In the genomic region with DNA sequence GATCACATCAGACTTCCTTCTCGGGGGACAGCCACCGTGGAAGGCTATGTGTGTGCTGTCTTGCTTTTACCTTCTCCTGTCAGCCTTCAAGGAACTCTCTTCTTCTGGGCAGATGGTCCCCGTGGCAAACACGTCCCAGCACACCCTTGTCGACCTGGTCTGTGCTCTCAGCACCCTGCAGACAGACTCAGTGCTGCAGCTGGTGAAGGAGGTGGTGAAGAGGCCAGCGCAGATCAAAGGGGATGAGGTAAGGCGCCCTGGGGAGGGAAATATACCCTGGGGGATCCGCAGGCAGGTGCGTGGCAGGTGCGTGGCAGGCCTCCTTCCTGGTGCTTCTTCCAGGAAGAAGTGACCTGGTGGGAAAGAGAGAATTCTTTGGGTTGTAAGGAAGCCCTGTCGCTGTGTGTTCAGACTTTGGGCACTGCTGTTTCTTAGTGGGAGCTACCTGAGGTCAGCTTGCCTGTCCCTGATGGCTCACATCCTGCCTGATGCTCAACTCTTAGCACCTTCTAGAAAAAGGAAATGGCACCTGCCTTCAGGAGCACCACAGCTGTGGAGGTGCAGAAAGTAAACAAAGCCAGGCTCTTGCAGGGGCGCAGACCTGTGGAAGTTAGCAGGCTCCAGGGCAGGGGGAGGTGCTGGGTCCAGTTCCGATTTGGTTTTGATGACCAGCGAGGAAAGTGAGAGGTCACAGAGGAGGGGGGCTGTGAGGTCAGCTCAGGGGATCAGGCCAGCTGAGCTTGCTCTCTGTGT, we compare ENCODE assay signal across 22 mouse cellular contexts. TPM values are rescaled to one million over a fixed set of nuclear protein-coding genes. Genes with fewer than 3 reads are reported as not detected.
DNase-seq lines count a peak whose midpoint lies in the region; ATAC-seq and TF ChIP-seq lines count a peak whose summit lies in the region.
"Had no signal": no experiment of that assay in that cellular context is flagged by ENCODE, and none has a peak within 500 bp of the region (broad histone marks: within the 10 kb centered on the region; RNA-seq: fewer than 3 reads in every experiment).

No protein-coding gene starts in this region.

- no peak for TF ChIP-seq POLR2A in spleen, adult 2 months (IDR thresholded peaks at IDR 0.05; ENCODE audit: low read depth, low read length)
- TF ChIP-seq POLR2A in bone marrow, adult 2 months (IDR thresholded peaks at IDR 0.05; ENCODE audit: borderline replicate concordance, control insufficient read depth, low read depth, low read length) = no peak
- no peak for TF ChIP-seq POLR2A in thymus, adult 2 months (IDR thresholded peaks at IDR 0.05; ENCODE audit: control insufficient read depth, extremely low read depth, insufficient read depth, low read length, poor library complexity)

- no peaks in the 10 kb centered on the region for H3K9me3 ChIP-seq in stomach, postnatal 0 days (ENCODE audit: control insufficient read depth, low read length)
- H3K9me3 ChIP-seq: heart, embryonic 10.5 days; hindbrain, embryonic 13.5 days; limb, embryonic 10.5 days had no signal

- H3K27me3 ChIP-seq in spleen, adult 2 months (ENCODE audit: control insufficient read depth, insufficient read depth, low read length) = no peaks in the 10 kb centered on the region
- no peaks in the 10 kb centered on the region for H3K27me3 ChIP-seq in thymus, adult 2 months (ENCODE audit: control insufficient read depth, insufficient read depth, low read length)
- H3K27me3 ChIP-seq in stomach, postnatal 0 days (ENCODE audit: control insufficient read depth, insufficient read depth, low read length) = no peaks in the 10 kb centered on the region
- H3K27me3 ChIP-seq: hindbrain, embryonic 13.5 days had no signal

- H3K27ac ChIP-seq in spleen, adult 2 months (ENCODE audit: insufficient read depth, low read length) = peak overlapping the region; percentile 43
- peak overlapping the region; percentile 19; the same call in 1 of the 2 replicates for H3K27ac ChIP-seq in bone marrow, adult 2 months (ENCODE audit: control insufficient read depth, insufficient read depth, low read depth, low read length, poor library complexity)
- peak overlapping the region; percentile 16 for H3K27ac ChIP-seq in thymus, adult 2 months (ENCODE audit: control insufficient read depth, insufficient read depth, low read length)
- no peak overlapping the region for H3K27ac ChIP-seq in stomach, postnatal 0 days (replicated peaks)
- H3K27ac ChIP-seq: heart, embryonic 10.5 days; hindbrain, embryonic 13.5 days; layer of hippocampus, adult 2 months; limb, embryonic 10.5 days; macrophage had no signal

- 64% methylated on average over 14 of the region's 14 CpGs for WGBS in spleen, adult 2 months
- 81% methylated on average over 14 of the region's 14 CpGs for WGBS in bone marrow, adult 2 months
- 49% methylated on average over 14 of the region's 14 CpGs for WGBS in thymus, adult 2 months
- 52% methylated on average over 14 of the region's 14 CpGs for WGBS in stomach, postnatal 0 days

- intact Hi-C loops in left cerebral cortex, postnatal 25 days (cut with DNase I) = no loop called here

- H3K4me3 ChIP-seq in spleen, adult 2 months (ENCODE audit: extremely low read depth, insufficient read depth, insufficient read length) = no peak overlapping the region; the same call in 1 of the 2 replicates
- H3K4me3 ChIP-seq in bone marrow, adult 2 months (replicated peaks; ENCODE audit: control insufficient read depth, low read depth, low read length) = peak overlapping the region; percentile 3
- H3K4me3 ChIP-seq in thymus, adult 2 months (ENCODE audit: control insufficient read depth, insufficient read depth, low read length) = no peak overlapping the region
- no peak overlapping the region for H3K4me3 ChIP-seq in stomach, postnatal 0 days (ENCODE audit: low read depth, low read length)
- H3K4me3 ChIP-seq: heart, embryonic 10.5 days; hindbrain, embryonic 13.5 days; layer of hippocampus, adult 2 months; limb, embryonic 10.5 days had no signal

- no peak overlapping the region for H3K9ac ChIP-seq in stomach, postnatal 0 days (ENCODE audit: low read length)
- H3K9ac ChIP-seq: hindbrain, embryonic 13.5 days had no signal

- ATAC-seq in stomach, postnatal 0 days (ENCODE audit: low FRiP score, low TSS enrichment) = no peak
- ATAC-seq: midbrain, embryonic 16.5 days had no signal

- no peak for TF ChIP-seq EP300 in stomach, postnatal 0 days (optimal IDR thresholded peaks at IDR 0.05)

- peaks cover 7% of the 10 kb centered on the region for H3K36me3 ChIP-seq in spleen, adult 2 months (ENCODE audit: control insufficient read depth, insufficient read depth, low read length)
- no peaks in the 10 kb centered on the region for H3K36me3 ChIP-seq in thymus, adult 2 months (ENCODE audit: control insufficient read depth, insufficient read depth, low read length)
- H3K36me3 ChIP-seq in stomach, postnatal 0 days (ENCODE audit: control insufficient read depth, insufficient read depth, low read length) = peaks cover 18% of the 10 kb centered on the region
- H3K36me3 ChIP-seq: heart, embryonic 10.5 days; limb, embryonic 10.5 days had no signal

- DNase-seq in spleen, adult 2 months (ENCODE audit: low read depth in 1 of 2, low spot score in 2 of 2) = no peak
- no peak for DNase-seq in spleen, postnatal 4 days (ENCODE audit: low spot score in 2 of 2)
- peak; percentile 27 for DNase-seq in thymus, adult 2 months
- DNase-seq in adrenal gland, postnatal 10 days = no peak
- DNase-seq in left cerebral cortex, postnatal 25 days (ENCODE audit: low spot score in 2 of 2) = no peak
- DNase-seq in stomach, postnatal 0 days (ENCODE audit: low spot score) = no peak
- DNase-seq: adrenal gland, postnatal 36 days; cerebellum, postnatal 10 days; embryo, embryonic 11 days; gastrocnemius, postnatal 14 days; heart, postnatal 14 days; lung, adult 2 months; right cerebral cortex, adult 18-20 months; spleen, adult 18-20 months had no signal

- peaks cover 32% of the 10 kb centered on the region; the same call in 1 of the 2 replicates for H3K4me1 ChIP-seq in spleen, adult 2 months (ENCODE audit: control insufficient read depth, insufficient read depth, insufficient read length)
- H3K4me1 ChIP-seq in bone marrow, adult 2 months (ENCODE audit: control insufficient read depth, insufficient read depth, low read length) = peaks cover 17% of the 10 kb centered on the region
- peaks cover 35% of the 10 kb centered on the region for H3K4me1 ChIP-seq in thymus, adult 2 months (replicated peaks; ENCODE audit: control insufficient read depth, insufficient read depth, low read length)
- H3K4me1 ChIP-seq in stomach, postnatal 0 days (replicated peaks; ENCODE audit: control insufficient read depth, insufficient read depth) = no peaks in the 10 kb centered on the region
- H3K4me1 ChIP-seq: hindbrain, embryonic 13.5 days had no signal

- no peak for TF ChIP-seq CTCF in spleen, adult 2 months (IDR thresholded peaks at IDR 0.05; ENCODE audit: extremely low read depth, insufficient read depth, insufficient read length, insufficient replicate concordance)
- no peak for TF ChIP-seq CTCF in bone marrow, adult 2 months (IDR thresholded peaks at IDR 0.05; ENCODE audit: control insufficient read depth, insufficient read depth, low read length)
- TF ChIP-seq CTCF in thymus, adult 2 months (IDR thresholded peaks at IDR 0.05; ENCODE audit: borderline replicate concordance, control insufficient read depth, extremely low read depth, insufficient read depth, low read length, poor library complexity) = 0 out of 2 replicates have a peak, but pooled peaks have one; percentile 7
- TF ChIP-seq CTCF in stomach, postnatal 0 days (IDR thresholded peaks at IDR 0.05; ENCODE audit: low read depth) = no peak

- H3K4me2 ChIP-seq in stomach, postnatal 0 days (replicated peaks; ENCODE audit: low read depth) = no peak overlapping the region
- H3K4me2 ChIP-seq: hindbrain, embryonic 13.5 days; liver, embryonic 11.5 days had no signal

RNA-seq across cellular contexts. Expression of gene Morc3, which starts 54.5 kb away (rescaled TPM):
- 9.3 and 10.6 TPM in 2 replicates for polyA plus RNA-seq in spleen, adult 2 months (2012; rRNA removed)
- 26.5 and 34.2 TPM in 2 replicates for polyA plus RNA-seq in bone marrow, adult 2 months (2011; ENCODE audit: insufficient read depth, insufficient read length, low replicate concordance, missing spikeins)
- 16.7 and 17.4 TPM in 2 replicates for polyA plus RNA-seq in thymus, adult 2 months (2012; rRNA removed)
- 10 to 100 TPM; 30.1 to 45.4 TPM for total RNA-seq in adrenal gland, postnatal 10 days (2021)
- total RNA-seq in left cerebral cortex, postnatal 25 days (2021) = 10 to 100 TPM; 31.7 to 35.9 TPM
- polyA plus RNA-seq in stomach, postnatal 0 days (2015; fragmentation: Nextera tagmentation; extraction: Ambion mirVana) = 12.4 and 17.9 TPM in 2 replicates
